8 mouse cellular contexts compared by ENCODE assay signal in genomic region chr9:106159784-106160301, GRCm38 (mm10). TPM values are rescaled to one million over a fixed set of nuclear protein-coding genes. Genes with fewer than 3 reads are reported as not detected.
A peak's percentile ranks its signal among the peaks of the same experiment; 100 is the strongest.
DNase-seq lines count a peak whose midpoint lies in the region; ATAC-seq and TF ChIP-seq lines count a peak whose summit lies in the region.

No protein-coding gene starts in this region.

- ATAC-seq in embryonic facial prominence, embryonic 15.5 days (ENCODE audit: insufficient number of reproducible peaks, low FRiP score, low TSS enrichment, low read depth), result peak; percentile 63
- peak; percentile 78 for ATAC-seq in limb, embryonic 13.5 days (ENCODE audit: low FRiP score, low read depth)
- peak; percentile 68 for ATAC-seq in midbrain, embryonic 15.5 days (replicated peaks)

- peak; percentile 96 for DNase-seq in A20 (ENCODE audit: low read depth, low spot score)
- peak; percentile 91 to 97 for DNase-seq in heart, adult 9 months (ENCODE audit: low spot score in 2 of 2)
- peak; percentile 98 for DNase-seq in kidney, adult 9 months
- DNase-seq in spleen, adult 18-20 months, result peak; percentile 83 to 91

- peak overlapping the region; percentile 65 for H3K9ac ChIP-seq in embryonic facial prominence, embryonic 15.5 days
- peak overlapping the region; percentile 73 for H3K9ac ChIP-seq in limb, embryonic 13.5 days
- peak overlapping the region; percentile 52 for H3K9ac ChIP-seq in midbrain, embryonic 15.5 days

- H3K4me3 ChIP-seq in bone marrow macrophage, adult 2 months (ENCODE audit: insufficient read depth, low read length), result peak overlapping the region; percentile 65
- H3K4me3 ChIP-seq in embryonic facial prominence, embryonic 15.5 days (replicated peaks), result peak overlapping the region; percentile 69
- peak overlapping the region; percentile 61 for H3K4me3 ChIP-seq in limb, embryonic 13.5 days
- H3K4me3 ChIP-seq in midbrain, embryonic 15.5 days, result peak overlapping the region; percentile 51

- no peaks in the 10 kb centered on the region for H3K27me3 ChIP-seq in embryonic facial prominence, embryonic 15.5 days
- H3K27me3 ChIP-seq in limb, embryonic 13.5 days, result peaks cover 9% of the 10 kb centered on the region
- H3K27me3 ChIP-seq in midbrain, embryonic 15.5 days (replicated peaks), result no peaks in the 10 kb centered on the region; the same call in 1 of the 2 replicates

- TF ChIP-seq CTCF in bone marrow macrophage, adult 2 months (IDR thresholded peaks at IDR 0.05; ENCODE audit: low read depth, low read length), result no peak

- H3K4me2 ChIP-seq in embryonic facial prominence, embryonic 15.5 days (replicated peaks), result peak overlapping the region; percentile 73
- H3K4me2 ChIP-seq in limb, embryonic 13.5 days (replicated peaks), result peak overlapping the region; percentile 68
- peak overlapping the region; percentile 52 for H3K4me2 ChIP-seq in midbrain, embryonic 15.5 days

- peaks cover 4% of the 10 kb centered on the region; the same call in 1 of the 2 replicates for H3K4me1 ChIP-seq in bone marrow macrophage, adult 2 months (ENCODE audit: control insufficient read depth, insufficient read depth, low read length)
- H3K4me1 ChIP-seq in embryonic facial prominence, embryonic 15.5 days, result no peaks in the 10 kb centered on the region
- 0 out of 2 replicates have a peak, but pooled peaks cover 3% of the 10 kb centered on the region for H3K4me1 ChIP-seq in limb, embryonic 13.5 days
- peaks cover 38% of the 10 kb centered on the region for H3K4me1 ChIP-seq in midbrain, embryonic 15.5 days

- TF ChIP-seq POLR2A in bone marrow macrophage, adult 2 months (IDR thresholded peaks at IDR 0.05; ENCODE audit: borderline replicate concordance, low read depth, low read length), result peak; percentile 62; the same call in 1 of the 2 replicates

- H3K9me3 ChIP-seq in embryonic facial prominence, embryonic 15.5 days (replicated peaks), result no peaks in the 10 kb centered on the region
- H3K9me3 ChIP-seq in limb, embryonic 13.5 days, result no peaks in the 10 kb centered on the region
- no peaks in the 10 kb centered on the region for H3K9me3 ChIP-seq in midbrain, embryonic 15.5 days

- no peaks in the 10 kb centered on the region for H3K36me3 ChIP-seq in embryonic facial prominence, embryonic 15.5 days
- H3K36me3 ChIP-seq in limb, embryonic 13.5 days, result no peaks in the 10 kb centered on the region
- H3K36me3 ChIP-seq in midbrain, embryonic 15.5 days (replicated peaks), result no peaks in the 10 kb centered on the region

- 3% methylated on average over 24 of the region's 24 CpGs for WGBS in embryonic facial prominence, embryonic 15.5 days
- 2% methylated on average over 24 of the region's 24 CpGs for WGBS in limb, embryonic 13.5 days
- WGBS in midbrain, embryonic 15.5 days, result 2% methylated on average over 24 of the region's 24 CpGs

- H3K27ac ChIP-seq in bone marrow macrophage, adult 2 months (ENCODE audit: insufficient read depth, low read depth, low read length), result peak overlapping the region; percentile 96
- peak overlapping the region; percentile 96 for H3K27ac ChIP-seq in embryonic facial prominence, embryonic 15.5 days (replicated peaks)
- peak overlapping the region; percentile 91 for H3K27ac ChIP-seq in limb, embryonic 13.5 days
- peak overlapping the region; percentile 97 for H3K27ac ChIP-seq in midbrain, embryonic 15.5 days

RNA-seq across cellular contexts. Expression of gene Glyctk, which starts 1.9 kb away (rescaled TPM):
- polyA plus RNA-seq in bone marrow macrophage, adult 2 months (2012; ENCODE audit: insufficient read depth, insufficient read length, missing spikeins), result 0.58 and 0.77 TPM in 2 replicates
- 2.9 and 3.0 TPM in 2 replicates for polyA plus RNA-seq in embryonic facial prominence, embryonic 15.5 days (2015; fragmentation: Nextera tagmentation; extraction: Ambion mirVana)
- polyA plus RNA-seq in limb, embryonic 13.5 days (2015; fragmentation: Nextera tagmentation; extraction: Ambion mirVana), result 3.2 and 3.3 TPM in 2 replicates
- 4.5 and 4.9 TPM in 2 replicates for polyA plus RNA-seq in midbrain, embryonic 15.5 days (2015; fragmentation: Nextera tagmentation; extraction: Ambion mirVana)

RNA-seq across cellular contexts. Expression of gene Wdr82, which starts 10.9 kb away (rescaled TPM):
- polyA plus RNA-seq in bone marrow macrophage, adult 2 months (2012; ENCODE audit: insufficient read depth, insufficient read length, missing spikeins), result 30.8 and 37.0 TPM in 2 replicates
- 22.3 and 24.2 TPM in 2 replicates for polyA plus RNA-seq in embryonic facial prominence, embryonic 15.5 days (2015; fragmentation: Nextera tagmentation; extraction: Ambion mirVana)
- polyA plus RNA-seq in limb, embryonic 13.5 days (2015; fragmentation: Nextera tagmentation; extraction: Ambion mirVana), result 27.6 and 28.0 TPM in 2 replicates
- polyA plus RNA-seq in midbrain, embryonic 15.5 days (2015; fragmentation: Nextera tagmentation; extraction: Ambion mirVana), result 40.5 and 41.1 TPM in 2 replicates

RNA-seq across cellular contexts. Expression of gene Ppm1m, which starts 39.7 kb away (rescaled TPM):
- 41.5 and 42.6 TPM in 2 replicates for polyA plus RNA-seq in bone marrow macrophage, adult 2 months (2012; ENCODE audit: insufficient read depth, insufficient read length, missing spikeins)
- 55.8 and 57.1 TPM in 2 replicates for polyA plus RNA-seq in embryonic facial prominence, embryonic 15.5 days (2015; fragmentation: Nextera tagmentation; extraction: Ambion mirVana)
- polyA plus RNA-seq in limb, embryonic 13.5 days (2015; fragmentation: Nextera tagmentation; extraction: Ambion mirVana), result 57.0 and 57.7 TPM in 2 replicates
- 17.2 and 20.5 TPM in 2 replicates for polyA plus RNA-seq in midbrain, embryonic 15.5 days (2015; fragmentation: Nextera tagmentation; extraction: Ambion mirVana)

RNA-seq across cellular contexts. Expression of gene Twf2, which starts 43.1 kb away (rescaled TPM):
- 99.0 and 113 TPM in 2 replicates for polyA plus RNA-seq in bone marrow macrophage, adult 2 months (2012; ENCODE audit: insufficient read depth, insufficient read length, missing spikeins)
- polyA plus RNA-seq in embryonic facial prominence, embryonic 15.5 days (2015; fragmentation: Nextera tagmentation; extraction: Ambion mirVana), result 57.2 and 64.1 TPM in 2 replicates
- polyA plus RNA-seq in limb, embryonic 13.5 days (2015; fragmentation: Nextera tagmentation; extraction: Ambion mirVana), result 59.1 and 63.6 TPM in 2 replicates
- 51.8 and 55.8 TPM in 2 replicates for polyA plus RNA-seq in midbrain, embryonic 15.5 days (2015; fragmentation: Nextera tagmentation; extraction: Ambion mirVana)

Comparison
In these comparisons a context has a peak if more than half of its experiments do, and no peak if none do; other contexts are left out.
1. Peak in every context shown above with its lines: DNase-seq, ATAC-seq, H3K4me3 ChIP-seq and H3K27ac ChIP-seq.